Mouse (Mus musculus): ENCODE measurements around the gene Tspan31. TPM values are rescaled to one million over a fixed set of nuclear protein-coding genes. Genes with fewer than 3 reads are reported as not detected.

The Tspan31 gene
- polyA plus RNA-seq, 1 experiment from 2014 or later: 123 TPM

DNA sequence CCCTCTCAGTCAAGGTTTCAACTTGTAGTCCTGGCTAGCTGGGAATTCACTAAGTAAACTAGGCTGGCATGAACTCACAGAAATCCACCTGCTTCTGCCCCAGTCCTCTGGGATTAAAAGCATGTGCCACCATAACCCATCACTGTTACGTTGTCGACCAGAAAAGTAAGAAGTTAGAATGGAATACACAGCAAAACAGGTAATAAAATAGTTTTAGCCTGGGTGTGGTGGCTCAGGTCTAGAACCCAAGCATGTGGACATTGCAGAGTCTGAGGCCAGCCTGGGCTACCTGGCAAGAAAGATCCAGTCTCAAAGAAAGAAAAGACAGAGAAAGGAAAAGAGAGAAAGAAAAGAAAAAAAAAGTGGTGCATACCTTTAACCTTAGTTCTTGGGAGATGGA is 8.6 kb downstream of the Tspan31 start:
- ATAC-seq (ENCODE audit: low FRiP score, low read depth): no peak
- peak overlapping the region; percentile 94 for H3K27ac ChIP-seq (replicated peaks)
- peak overlapping the region; percentile 90 for H3K4me3 ChIP-seq
- H3K4me2 ChIP-seq: peak overlapping the region; percentile 73
- WGBS: 64% methylated on average over 2 of the region's 2 CpGs
- H3K9ac ChIP-seq: peak overlapping the region; percentile 93; the same call in 1 of the 2 replicates
- peaks cover 28% of the 10 kb centered on the region for H3K36me3 ChIP-seq
- no peaks in the 10 kb centered on the region for H3K27me3 ChIP-seq
- peaks cover 48% of the 10 kb centered on the region for H3K4me1 ChIP-seq (replicated peaks)
- H3K9me3 ChIP-seq: no peaks in the 10 kb centered on the region

DNA sequence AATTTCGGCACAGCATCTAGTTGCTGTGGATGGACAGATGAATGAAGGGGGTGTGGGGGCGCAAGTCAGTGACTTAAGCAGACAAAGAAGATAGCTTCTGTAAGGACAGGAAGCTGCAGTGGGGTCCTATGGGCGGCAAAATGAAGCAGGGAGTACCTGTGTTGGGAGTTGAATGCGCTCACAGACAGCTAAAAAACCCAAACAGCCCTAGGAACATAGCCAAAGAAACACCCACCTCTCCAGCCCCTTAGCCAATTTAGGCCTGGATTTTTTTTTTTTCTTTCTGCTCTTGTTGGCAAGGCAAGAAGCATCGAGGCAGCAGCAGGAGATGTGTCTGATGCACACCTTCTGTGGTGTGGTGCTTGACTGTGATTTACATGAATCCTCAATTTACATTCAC is 9.0 kb downstream of the Tspan31 start:
- Histone ChIP-seq H3K36me3 (peaks cover 28% of the 10 kb centered on the region), H3K4me1 (replicated peaks) (peaks cover 50% of the 10 kb centered on the region), H3K9ac (peak overlapping the region; percentile 93), H3K27me3 (no peaks in the 10 kb centered on the region), H3K9me3 (no peaks in the 10 kb centered on the region), H3K4me3 (peak overlapping the region; percentile 90), H3K4me2 (peak overlapping the region; percentile 73), H3K27ac (replicated peaks) (peak overlapping the region; percentile 94)
- no peak for ATAC-seq (ENCODE audit: low FRiP score, low read depth)
- WGBS: 23% methylated on average over 5 of the region's 5 CpGs

DNA sequence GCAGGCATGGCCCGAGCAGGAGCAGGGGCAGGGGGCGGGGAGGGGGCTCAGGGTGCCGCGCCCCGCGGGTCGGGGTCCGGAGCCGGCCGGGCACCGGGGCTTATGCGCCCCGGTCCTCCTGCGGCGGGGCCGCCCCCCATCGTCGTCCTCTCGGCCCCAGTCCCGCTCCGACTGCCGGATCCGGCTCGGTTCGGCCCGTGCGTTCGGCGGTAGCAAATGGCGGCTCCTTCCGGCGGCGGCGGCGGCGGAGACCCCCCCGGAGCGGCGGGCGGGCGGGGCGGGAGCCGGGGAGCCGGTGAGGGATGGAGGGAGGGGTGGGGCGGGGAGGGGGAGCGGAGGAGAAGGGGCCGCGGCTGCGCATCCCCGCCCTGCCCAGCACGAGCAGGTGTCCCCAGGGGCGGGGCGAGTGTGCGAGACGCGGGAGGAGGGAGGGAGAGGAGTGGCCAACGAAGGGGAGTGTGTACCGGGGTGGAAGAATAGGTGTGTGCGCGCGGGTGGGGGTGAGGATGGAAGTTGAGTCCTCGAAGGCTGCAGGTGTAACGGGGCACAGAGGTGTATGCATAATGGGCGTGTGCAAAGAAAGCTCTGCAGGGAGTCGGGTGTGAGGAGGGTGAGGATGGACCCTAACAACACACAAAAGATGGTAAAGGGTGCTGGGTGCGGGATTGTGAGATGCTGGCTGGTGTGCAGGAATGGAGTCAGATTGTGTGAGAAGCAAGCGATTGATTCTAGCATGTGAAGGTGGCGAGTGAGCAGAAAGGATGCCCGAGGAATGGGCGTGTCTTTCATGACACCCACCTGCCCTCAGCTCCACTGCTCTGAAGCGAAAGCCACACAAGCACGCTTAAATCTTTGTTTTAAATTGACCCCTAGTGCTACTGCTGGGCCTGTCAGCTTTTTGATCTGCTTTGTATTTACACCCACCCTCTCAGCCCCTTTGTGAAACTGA is 9.8 kb downstream of the Tspan31 start, which contains the start of gene March9:
March9 (minus strand) TSS at position 217 of the 949 bp plus-strand sequence.
- Histone ChIP-seq H3K4me3 (peak within 1 kb of the TSS; percentile 90), H3K27ac (replicated peaks) (peak within 1 kb of the TSS; percentile 94), H3K4me1 (replicated peaks) (peaks cover 55% of the 10 kb centered on the region), H3K4me2 (peak within 1 kb of the TSS; percentile 73), H3K36me3 (peaks cover 28% of the 10 kb centered on the region), H3K27me3 (no peaks in the 10 kb centered on the region), H3K9ac (peak within 1 kb of the TSS; percentile 93), H3K9me3 (no peaks in the 10 kb centered on the region)
- WGBS: 2% methylated on average over 58 of the region's 72 CpGs
- peak; percentile 34 for ATAC-seq (ENCODE audit: low FRiP score, low read depth)

DNA sequence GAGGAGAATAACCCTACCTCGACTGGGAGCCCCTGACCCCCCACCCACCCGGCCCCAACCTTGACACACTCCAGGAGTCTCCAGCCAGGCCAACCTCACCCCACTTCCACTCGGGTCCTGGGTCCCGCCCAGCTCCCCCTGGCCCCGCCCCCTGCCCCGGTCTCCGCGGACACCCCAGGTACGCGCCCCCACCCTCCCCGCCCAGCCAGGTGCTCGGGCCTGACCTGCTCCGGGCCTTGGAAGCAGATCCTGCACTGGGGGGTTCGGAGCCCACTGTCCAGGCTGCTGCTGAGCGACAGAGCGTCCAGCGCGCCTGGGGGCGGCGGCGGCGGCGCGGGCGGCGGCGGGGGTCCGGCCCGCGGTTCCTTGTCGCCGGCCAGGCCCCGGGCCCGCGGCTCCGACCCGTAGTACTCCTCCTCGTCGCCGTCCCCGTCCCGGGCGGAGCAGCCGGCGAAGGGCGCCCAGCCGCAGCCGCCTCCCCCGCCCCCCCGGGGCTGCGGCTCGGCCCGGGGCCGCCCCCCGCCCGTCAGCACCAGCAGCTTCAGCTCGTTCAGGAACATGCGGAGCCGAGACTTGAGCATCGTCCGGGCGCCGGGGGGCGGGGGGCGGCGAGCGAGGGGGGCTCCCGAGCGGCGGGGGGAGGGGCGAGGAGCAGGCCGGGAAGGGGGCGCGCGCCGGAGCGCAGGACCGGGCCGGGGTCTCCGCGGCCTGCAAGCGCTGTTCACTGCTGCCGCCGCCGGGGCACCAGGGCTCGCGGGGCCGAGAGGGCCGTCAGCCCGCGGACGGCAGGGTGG is 10.7 kb downstream of the Tspan31 start:
- H3K27me3 ChIP-seq: no peaks in the 10 kb centered on the region
- H3K27ac ChIP-seq (replicated peaks): peak overlapping the region; percentile 94
- peak overlapping the region; percentile 90 for H3K4me3 ChIP-seq
- peak overlapping the region; percentile 93 for H3K9ac ChIP-seq
- under 1% methylated on average over 55 of the region's 92 CpGs for WGBS
- no peak for ATAC-seq (ENCODE audit: low FRiP score, low read depth)
- peaks cover 28% of the 10 kb centered on the region for H3K36me3 ChIP-seq
- no peaks in the 10 kb centered on the region for H3K9me3 ChIP-seq
- H3K4me1 ChIP-seq (replicated peaks): peaks cover 52% of the 10 kb centered on the region
- H3K4me2 ChIP-seq: peak overlapping the region; percentile 73

DNA sequence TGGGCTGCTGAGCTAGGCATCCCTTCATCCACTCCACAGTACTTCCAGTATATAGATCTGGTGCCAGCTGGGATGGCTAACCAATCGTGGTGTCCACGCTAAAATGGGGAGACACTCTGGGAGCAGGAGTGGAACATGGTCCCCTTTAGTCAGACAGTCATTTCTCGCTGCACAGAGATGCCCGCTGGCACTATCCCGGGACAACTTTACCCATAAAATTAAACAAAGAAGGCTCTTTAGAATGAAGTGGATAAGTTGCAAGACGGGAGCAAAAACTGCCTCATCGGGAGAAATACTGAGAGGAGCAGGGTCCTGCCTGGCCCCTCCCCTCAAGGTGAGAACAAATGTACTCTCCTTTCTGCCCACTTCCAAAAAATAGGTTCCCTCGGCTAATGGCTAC is 11.4 kb downstream of the Tspan31 start:
- peak overlapping the region; percentile 94; the same call in 1 of the 2 replicates for H3K27ac ChIP-seq (replicated peaks)
- WGBS: 4% methylated on average over 8 of the region's 8 CpGs
- peaks cover 50% of the 10 kb centered on the region for H3K4me1 ChIP-seq (replicated peaks)

DNA sequence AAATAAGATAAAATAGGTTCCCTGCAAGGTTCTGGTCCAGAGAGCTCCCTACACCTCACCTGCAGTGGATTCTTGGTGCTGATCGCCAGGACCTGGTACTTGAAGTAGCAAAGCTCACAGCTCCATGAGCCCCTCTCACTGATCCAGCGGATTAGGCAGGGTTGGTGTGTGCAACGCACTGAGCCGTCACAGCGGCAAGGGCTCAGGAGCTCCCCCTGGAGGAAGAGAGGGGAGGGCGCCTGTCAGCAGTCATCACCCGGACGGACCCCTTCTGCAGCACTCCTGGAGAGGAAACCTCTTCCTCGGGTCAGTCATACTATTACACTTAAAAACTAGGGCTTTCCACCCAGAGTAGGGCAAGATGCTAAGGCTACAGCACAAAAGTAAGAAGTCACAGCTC is 11.9 kb downstream of the Tspan31 start:
- peaks cover 35% of the 10 kb centered on the region for H3K36me3 ChIP-seq
- H3K4me3 ChIP-seq: peak overlapping the region; percentile 90
- no peaks in the 10 kb centered on the region for H3K9me3 ChIP-seq
- H3K4me1 ChIP-seq (replicated peaks): peaks cover 50% of the 10 kb centered on the region
- whole genome bisulfite sequencing: under 1% methylated on average over 9 of the region's 9 CpGs
- peak overlapping the region; percentile 73 for H3K4me2 ChIP-seq
- 0 out of 2 replicates have a peak overlapping the region, but pooled peaks have one; percentile 94 for H3K27ac ChIP-seq (replicated peaks)
- ATAC-seq (ENCODE audit: low FRiP score, low read depth): no peak
- H3K27me3 ChIP-seq: no peaks in the 10 kb centered on the region
- peak overlapping the region; percentile 93 for H3K9ac ChIP-seq

More for the DNA sequence above, 11.4 kb downstream of the Tspan31 start:
- no peak for ATAC-seq (ENCODE audit: low FRiP score, low read depth)
- H3K9ac ChIP-seq: peak overlapping the region; percentile 93
- H3K4me3 ChIP-seq: peak overlapping the region; percentile 90
- H3K4me2 ChIP-seq: peak overlapping the region; percentile 73
- H3K9me3 ChIP-seq: no peaks in the 10 kb centered on the region
- peaks cover 34% of the 10 kb centered on the region for H3K36me3 ChIP-seq
- no peaks in the 10 kb centered on the region for H3K27me3 ChIP-seq

DNA sequence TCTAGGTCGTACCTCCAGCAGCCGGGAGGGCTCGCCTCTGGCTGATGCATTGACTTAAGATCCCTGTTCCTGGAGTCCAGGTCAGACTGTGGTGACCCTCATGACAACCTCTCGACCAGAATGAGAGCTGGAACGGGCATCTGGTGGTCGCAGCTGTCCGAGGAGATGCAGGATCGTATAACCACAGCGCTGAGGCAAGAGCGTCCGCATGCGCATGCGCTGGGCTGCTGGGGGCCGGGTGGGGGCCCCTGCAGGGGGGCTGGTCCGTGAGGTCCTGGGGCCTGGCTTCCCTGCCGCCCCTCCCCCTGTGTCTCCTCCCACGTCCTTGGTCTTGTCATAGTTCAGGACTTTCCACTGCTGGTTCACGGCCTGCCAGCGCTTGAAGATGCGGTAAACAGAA is 13.6 kb downstream of the Tspan31 start:
- H3K9me3 ChIP-seq: no peaks in the 10 kb centered on the region
- H3K4me1 ChIP-seq (replicated peaks): peaks cover 40% of the 10 kb centered on the region
- peaks cover 1% of the 10 kb centered on the region for H3K27me3 ChIP-seq
- H3K27ac ChIP-seq (replicated peaks): no peak overlapping the region
- no peak for ATAC-seq (ENCODE audit: low FRiP score, low read depth)
- H3K4me2 ChIP-seq: no peak overlapping the region
- no peak overlapping the region for H3K4me3 ChIP-seq
- H3K36me3 ChIP-seq: peaks cover 38% of the 10 kb centered on the region
- H3K9ac ChIP-seq: no peak overlapping the region
- WGBS: 90% methylated on average over 20 of the region's 20 CpGs

DNA sequence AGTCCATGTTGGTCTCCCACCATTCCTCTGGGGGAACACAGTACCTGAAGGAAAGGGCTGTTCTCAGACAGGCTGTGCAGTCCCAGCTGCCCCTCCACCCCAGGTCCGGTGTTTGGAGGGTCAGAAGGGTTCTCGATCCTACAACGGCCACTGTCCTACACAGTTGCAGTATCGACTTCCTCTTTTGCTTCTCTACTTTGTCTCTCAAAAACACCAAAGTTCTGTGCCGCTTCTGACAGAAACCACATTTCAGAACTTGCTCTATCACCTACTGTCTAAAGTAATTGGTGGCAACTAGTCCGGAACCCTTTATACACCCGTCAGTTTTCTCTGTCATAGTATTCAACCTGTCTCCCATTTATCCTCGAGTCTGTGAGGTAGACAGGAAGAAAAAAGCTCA is 14.7 kb downstream of the Tspan31 start:
- Histone ChIP-seq H3K4me3 (no peak overlapping the region), H3K27me3 (peaks cover 12% of the 10 kb centered on the region), H3K9me3 (no peaks in the 10 kb centered on the region), H3K36me3 (peaks cover 38% of the 10 kb centered on the region), H3K4me1 (replicated peaks) (peaks cover 34% of the 10 kb centered on the region), H3K27ac (replicated peaks) (no peak overlapping the region), H3K4me2 (no peak overlapping the region), H3K9ac (no peak overlapping the region)
- WGBS: 90% methylated on average over 8 of the region's 8 CpGs
- no peak for ATAC-seq (ENCODE audit: low FRiP score, low read depth)

DNA sequence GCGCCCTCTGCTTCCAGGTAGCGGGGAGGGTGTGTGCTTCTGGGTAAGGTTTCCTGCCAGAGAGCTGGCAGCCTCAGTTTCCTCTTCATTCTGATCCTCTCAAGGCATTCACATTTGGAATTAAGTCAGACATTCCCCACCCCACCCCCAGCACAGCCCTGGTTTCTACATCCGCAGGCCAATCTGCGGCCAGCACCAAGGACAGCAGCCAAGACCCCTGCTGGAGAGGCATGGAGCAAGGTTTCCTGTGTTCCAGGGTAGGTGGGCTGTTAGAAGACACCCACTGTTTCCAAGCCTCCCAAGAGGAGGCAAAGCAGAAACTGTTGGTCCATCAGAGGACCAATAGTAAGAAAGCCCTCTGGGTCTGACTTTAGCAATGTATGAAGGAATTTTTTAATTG is 15.4 kb downstream of the Tspan31 start:
- 77% methylated on average over 4 of the region's 4 CpGs for WGBS
- Histone ChIP-seq H3K9me3 (no peaks in the 10 kb centered on the region), H3K27ac (replicated peaks) (no peak overlapping the region), H3K4me3 (no peak overlapping the region), H3K27me3 (peaks cover 20% of the 10 kb centered on the region), H3K4me1 (replicated peaks) (peaks cover 38% of the 10 kb centered on the region), H3K4me2 (no peak overlapping the region), H3K9ac (no peak overlapping the region), H3K36me3 (peaks cover 38% of the 10 kb centered on the region)
- no peak for ATAC-seq (ENCODE audit: low FRiP score, low read depth)

DNA sequence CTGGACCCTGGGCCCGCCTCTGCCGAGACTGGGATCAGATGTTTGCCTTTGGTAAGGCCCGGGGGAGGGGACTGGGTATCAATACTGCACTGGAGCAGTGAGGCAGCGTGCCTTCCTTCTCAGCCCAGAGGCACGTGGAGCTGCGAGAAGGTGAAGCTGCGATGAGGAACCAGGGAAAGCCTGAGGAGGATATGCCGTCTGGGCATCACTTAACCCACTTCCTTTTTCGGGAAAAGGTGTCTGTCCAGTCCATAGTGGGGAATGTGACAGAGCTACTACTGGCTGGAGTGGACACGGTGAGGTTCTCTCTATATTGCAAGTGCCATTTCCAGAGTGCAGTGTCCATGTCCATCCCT is 20.0 kb downstream of the Tspan31 start:
- Histone ChIP-seq H3K27ac (replicated peaks) (no peak overlapping the region), H3K9ac (no peak overlapping the region), H3K4me2 (no peak overlapping the region), H3K9me3 (no peaks in the 10 kb centered on the region), H3K4me1 (replicated peaks) (peaks cover 17% of the 10 kb centered on the region; the same call in 1 of the 2 replicates), H3K4me3 (0 out of 2 replicates have a peak overlapping the region, but pooled peaks have one; percentile 2), H3K36me3 (peaks cover 15% of the 10 kb centered on the region; the same call in 1 of the 2 replicates), H3K27me3 (peaks cover 44% of the 10 kb centered on the region)
- WGBS: 17% methylated on average over 10 of the region's 10 CpGs
- no peak for ATAC-seq (ENCODE audit: low FRiP score, low read depth)

DNA sequence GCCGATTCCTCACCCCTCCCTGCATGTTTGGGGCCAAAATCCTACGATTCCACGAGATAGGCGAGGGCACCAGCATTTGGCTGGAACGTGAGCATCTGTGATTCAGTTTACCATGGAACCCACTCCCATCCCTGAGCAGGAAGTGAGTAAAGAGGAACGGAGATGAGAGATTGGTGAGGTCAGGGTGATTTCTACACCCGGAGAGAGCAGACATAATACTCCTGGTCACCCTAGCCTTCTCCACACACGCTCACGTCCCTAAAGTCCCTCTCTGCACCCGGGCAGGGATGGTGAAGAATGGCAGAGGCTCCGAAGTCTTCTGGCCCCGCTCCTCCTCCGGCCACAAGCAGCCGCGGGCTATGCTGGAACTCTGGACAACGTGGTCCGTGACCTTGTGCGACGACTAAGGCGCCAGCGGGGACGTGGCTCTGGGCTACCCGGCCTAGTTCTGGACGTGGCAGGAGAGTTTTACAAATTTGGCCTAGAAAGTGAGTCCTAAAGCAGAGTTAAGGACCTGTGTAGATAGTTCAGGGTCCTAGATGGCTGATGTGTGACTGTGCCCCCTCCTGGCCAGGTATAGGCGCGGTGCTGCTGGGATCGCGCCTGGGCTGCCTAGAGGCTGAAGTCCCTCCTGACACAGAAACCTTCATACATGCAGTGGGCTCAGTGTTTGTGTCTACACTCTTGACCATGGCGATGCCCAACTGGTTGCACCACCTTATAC is 20.5 kb downstream of the Tspan31 start:
- WGBS: 4% methylated on average over 29 of the region's 29 CpGs
- H3K36me3 ChIP-seq: peaks cover 12% of the 10 kb centered on the region; the same call in 1 of the 2 replicates
- no peak for ATAC-seq (ENCODE audit: low FRiP score, low read depth)
- peaks cover 12% of the 10 kb centered on the region; the same call in 1 of the 2 replicates for H3K4me1 ChIP-seq (replicated peaks)
- peaks cover 44% of the 10 kb centered on the region for H3K27me3 ChIP-seq
- H3K4me3 ChIP-seq: 0 out of 2 replicates have a peak overlapping the region, but pooled peaks have one; percentile 2
- no peaks in the 10 kb centered on the region for H3K9me3 ChIP-seq
- no peak overlapping the region for H3K9ac ChIP-seq
- H3K4me2 ChIP-seq: no peak overlapping the region
- no peak overlapping the region for H3K27ac ChIP-seq (replicated peaks)
